Comparison of ENCODE assay signal across 8 mouse cellular contexts in the genomic region with DNA sequence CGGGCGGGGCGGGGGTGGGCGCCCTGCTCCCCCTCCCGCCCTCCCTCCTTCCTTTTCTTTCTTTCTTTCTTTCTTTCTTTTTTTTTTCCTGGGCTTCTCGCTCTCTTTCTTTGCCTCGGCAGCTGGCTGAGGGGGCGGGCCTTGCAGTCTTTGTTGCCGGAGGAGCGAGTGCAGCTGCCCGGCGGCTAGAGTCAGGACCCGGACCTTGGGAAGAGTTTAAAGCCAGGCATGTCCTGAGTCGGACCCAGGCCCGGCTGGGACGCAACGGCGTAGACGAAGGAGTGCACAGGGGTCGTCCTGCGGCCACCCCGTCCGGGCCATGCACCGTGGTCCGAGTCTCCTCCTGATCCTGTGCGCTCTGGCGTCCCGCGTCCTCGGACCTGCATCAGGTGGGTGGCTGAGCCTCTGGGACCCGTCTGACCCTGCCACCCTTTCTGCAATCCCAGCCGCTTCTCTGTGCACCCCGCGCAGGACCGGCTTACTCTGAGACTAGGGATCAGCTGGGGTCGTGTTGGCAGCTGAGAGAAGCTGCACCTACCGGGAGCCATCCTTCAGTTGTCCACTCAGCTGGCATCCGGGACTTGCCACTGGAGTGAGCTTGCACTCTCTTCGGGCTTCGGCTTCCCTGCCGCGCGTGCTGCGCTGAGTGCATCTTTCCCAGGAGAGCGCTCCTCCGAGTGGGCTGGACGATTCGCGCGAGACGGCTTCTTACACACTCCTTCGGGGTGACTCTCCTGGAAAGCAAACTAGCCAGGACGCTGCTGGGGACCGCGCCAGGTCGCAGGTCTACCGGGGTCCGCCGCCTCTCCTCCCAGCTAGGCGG. TPM values are rescaled to one million over a fixed set of nuclear protein-coding genes. Genes with fewer than 3 reads are reported as not detected.
DNase-seq lines count a peak whose midpoint lies in the region; ATAC-seq and TF ChIP-seq lines count a peak whose summit lies in the region.

A gene (plus strand): TSS at position 144 of the 823 bp plus-strand sequence.

- no peaks in the 10 kb centered on the region; the same call in 1 of the 2 replicates for H3K27me3 ChIP-seq in intestine, embryonic 16.5 days (replicated peaks; ENCODE audit: control insufficient read depth, insufficient read depth, low read length)
- peaks cover 56% of the 10 kb centered on the region for H3K27me3 ChIP-seq in liver, embryonic 12.5 days (replicated peaks)
- no peaks in the 10 kb centered on the region for H3K27me3 ChIP-seq in myocyte (ENCODE audit: control insufficient read depth, insufficient read depth, insufficient read length)
- H3K27me3 ChIP-seq in thymus, adult 2 months (ENCODE audit: control insufficient read depth, insufficient read depth, low read length): peaks cover 10% of the 10 kb centered on the region; the same call in 1 of the 2 replicates

- WGBS in intestine, embryonic 16.5 days: under 1% methylated on average over 59 of the region's 60 CpGs
- WGBS in liver, embryonic 12.5 days (ENCODE audit: insufficient replicate concordance): 1% methylated on average over 55 of the region's 60 CpGs
- 1% methylated on average over 59 of the region's 60 CpGs for WGBS in thymus, adult 2 months

- peak; percentile 18 for DNase-seq in layer of hippocampus, adult 11-12 months (ENCODE audit: low spot score)
- no peak for DNase-seq in layer of hippocampus, adult 8-10 months (ENCODE audit: low spot score in 2 of 2)
- peak; percentile 44 to 58 for DNase-seq in cerebellum, postnatal 25 days
- DNase-seq in gastrocnemius, postnatal 4 days (ENCODE audit: low spot score in 2 of 2): peak; percentile 34 to 69
- peak; percentile 44 for DNase-seq in thymus, adult 2 months

- no peak for TF ChIP-seq CTCF in thymus, adult 2 months (IDR thresholded peaks at IDR 0.05; ENCODE audit: borderline replicate concordance, control insufficient read depth, extremely low read depth, insufficient read depth, low read length, poor library complexity)

- H3K9ac ChIP-seq in intestine, embryonic 16.5 days (ENCODE audit: low read depth, low read length): peak within 1 kb of the TSS; percentile 78
- H3K9ac ChIP-seq in liver, embryonic 12.5 days: peak within 1 kb of the TSS; percentile 15

- peak within 1 kb of the TSS; percentile 97 for H3K4me2 ChIP-seq in intestine, embryonic 16.5 days (ENCODE audit: low read depth, low read length)
- H3K4me2 ChIP-seq in liver, embryonic 12.5 days: peak within 1 kb of the TSS; percentile 80
- H3K4me2 ChIP-seq in myocyte (ENCODE audit: low read depth): peak within 1 kb of the TSS; percentile 97

- H3K9me3 ChIP-seq in intestine, embryonic 16.5 days (ENCODE audit: control insufficient read depth, low read length): no peaks in the 10 kb centered on the region
- no peaks in the 10 kb centered on the region for H3K9me3 ChIP-seq in liver, embryonic 12.5 days (replicated peaks)

- H3K27ac ChIP-seq in intestine, embryonic 16.5 days (ENCODE audit: low read length): peak within 1 kb of the TSS; percentile 69
- H3K27ac ChIP-seq in liver, embryonic 12.5 days: no peak within 1 kb of the TSS
- H3K27ac ChIP-seq in thymus, adult 2 months (ENCODE audit: control insufficient read depth, insufficient read depth, low read length): no peak within 1 kb of the TSS

- no peaks in the 10 kb centered on the region for H3K36me3 ChIP-seq in intestine, embryonic 16.5 days (ENCODE audit: control insufficient read depth, insufficient read depth, low read length)
- no peaks in the 10 kb centered on the region for H3K36me3 ChIP-seq in liver, embryonic 12.5 days
- H3K36me3 ChIP-seq in myocyte (ENCODE audit: control insufficient read depth, insufficient read depth): no peaks in the 10 kb centered on the region
- H3K36me3 ChIP-seq in thymus, adult 2 months (ENCODE audit: control insufficient read depth, insufficient read depth, low read length): no peaks in the 10 kb centered on the region

- TF ChIP-seq POLR2A in myocyte (IDR thresholded peaks at IDR 0.05; ENCODE audit: insufficient read length, low read depth): no peak
- no peak for TF ChIP-seq POLR2A in thymus, adult 2 months (IDR thresholded peaks at IDR 0.05; ENCODE audit: control insufficient read depth, extremely low read depth, insufficient read depth, low read length, poor library complexity)

- ATAC-seq in intestine, embryonic 16.5 days: peak; percentile 74
- peak; percentile 43 for ATAC-seq in liver, embryonic 12.5 days

- H3K79me2 ChIP-seq in myocyte (ENCODE audit: control insufficient read depth, insufficient read depth): peaks cover 20% of the 10 kb centered on the region

- H3K4me3 ChIP-seq in intestine, embryonic 16.5 days (ENCODE audit: low read length): peak within 1 kb of the TSS; percentile 79
- H3K4me3 ChIP-seq in liver, embryonic 12.5 days: peak within 1 kb of the TSS; percentile 60
- peak within 1 kb of the TSS; percentile 76 for H3K4me3 ChIP-seq in myocyte
- H3K4me3 ChIP-seq in thymus, adult 2 months (ENCODE audit: control insufficient read depth, insufficient read depth, low read length): peak within 1 kb of the TSS; percentile 43

- peak within 1 kb of the TSS; percentile 77 for H3ac ChIP-seq in myocyte (ENCODE audit: control insufficient read depth, insufficient read length)

- 0 out of 2 replicates have a peak, but pooled peaks cover 13% of the 10 kb centered on the region for H3K4me1 ChIP-seq in intestine, embryonic 16.5 days (ENCODE audit: control insufficient read depth, insufficient read depth, low read length)
- peaks cover 16% of the 10 kb centered on the region; the same call in 1 of the 2 replicates for H3K4me1 ChIP-seq in liver, embryonic 12.5 days
- H3K4me1 ChIP-seq in thymus, adult 2 months (replicated peaks; ENCODE audit: control insufficient read depth, insufficient read depth, low read length): peaks cover 7% of the 10 kb centered on the region

TF ChIP-seq in myocyte, 11 proteins besides CTCF, POLR2A, EP300 and RAD21:
- TF ChIP-seq CEBPB (IDR thresholded peaks at IDR 0.05; ENCODE audit: insufficient read depth, poor library complexity, severe bottlenecking) (no peak), MYOG (IDR thresholded peaks at IDR 0.05; ENCODE audit: control insufficient read depth in 1 of 3, insufficient read depth in 1 of 3, insufficient read length in 2 of 3, low read depth in 2 of 3) (peak in 1 of 3 experiments; percentile 44), TCF12 (IDR thresholded peaks at IDR 0.05; ENCODE audit: insufficient read depth, poor library complexity, severe bottlenecking) (no peak), MYOD1 (IDR thresholded peaks at IDR 0.05; ENCODE audit: control insufficient read depth in 1 of 3, insufficient read length in 2 of 3, low read depth in 2 of 3) (peak in 2 of 3 experiments; percentile 18 to 26), USF1 (IDR thresholded peaks at IDR 0.05; ENCODE audit: low read depth) (no peak), SRF (IDR thresholded peaks at IDR 0.05; ENCODE audit: control insufficient read depth, insufficient read length, low read depth) (no peak)
TF ChIP-seq in myocyte: peak in this region for 2.

RNA-seq across cellular contexts. Expression of the gene that starts here (rescaled TPM):
- total RNA-seq in layer of hippocampus, adult 8-10 months (2022): under 1 TPM; 0.31 to 0.81 (median 0.42) TPM
- 10 to 100 TPM; 13.2 to 15.5 TPM for total RNA-seq in gastrocnemius, postnatal 4 days (2021)
- 11.7 TPM in 2 replicates for polyA plus RNA-seq in intestine, embryonic 16.5 days (2015; fragmentation: Nextera tagmentation; extraction: Ambion mirVana)
- polyA plus RNA-seq in liver, embryonic 12.5 days (2016; fragmentation: Nextera tagmentation; extraction: Ambion mirVana): 1.4 and 1.5 TPM in 2 replicates
- polyA plus RNA-seq in myocyte (2012; fragmentation: generic; extraction: Trizol): 19.9 TPM
- polyA plus RNA-seq in thymus, adult 2 months (2012; rRNA removed): 3.5 and 5.0 TPM in 2 replicates

Comparison
In these comparisons a context has a peak if more than half of its experiments do, and no peak if none do; other contexts are left out.
1. RNA of the gene that starts here (total RNA-seq): 13.2 to 15.5 TPM in gastrocnemius, postnatal 4 days; 0.31 to 0.81 TPM in layer of hippocampus, adult 8-10 months; every median in the first group is over 4 times any median in the second.
2. DNase-seq: peak in layer of hippocampus, adult 11-12 months (single experiment), cerebellum, postnatal 25 days (2 of 2), gastrocnemius, postnatal 4 days (2 of 2) and thymus, adult 2 months (single experiment); none in layer of hippocampus, adult 8-10 months (0 of 2).
3. Peak in every context shown above with its lines, with median percentiles within 50 percentile points of each other: H3K4me2 ChIP-seq and H3K4me3 ChIP-seq.